Mouse (Mus musculus): ENCODE data around the gene Itgae. TPM values are rescaled to one million over a fixed set of nuclear protein-coding genes. Genes with fewer than 3 reads are reported as not detected.

Gene Itgae
- polyA plus RNA-seq, 1 experiment from 2014 or later, result 0.14 TPM

DNA sequence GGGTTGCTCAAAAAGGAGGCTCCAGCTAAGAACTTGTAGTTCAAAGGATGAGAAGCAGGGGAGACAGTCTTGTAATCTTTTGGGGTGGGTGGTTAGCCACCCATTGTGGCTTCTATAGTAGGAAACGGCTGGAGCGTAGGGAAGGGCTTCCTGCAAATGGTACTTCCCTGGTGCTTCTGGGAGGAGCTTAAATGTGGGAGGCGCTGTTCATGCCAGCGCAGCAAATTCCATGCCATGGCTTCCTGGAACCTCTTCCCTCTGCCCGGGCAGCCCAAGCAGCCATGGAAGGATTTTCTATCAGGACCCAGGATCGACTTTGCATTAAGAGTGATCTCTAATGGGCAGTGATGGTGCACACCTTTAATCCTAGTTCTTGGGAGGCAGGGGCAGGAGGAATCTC is 78.2 kb downstream of the Itgae start:
- DNase-seq (ENCODE audit: low spot score) (no peak), ATAC-seq (replicated peaks; ENCODE audit: low FRiP score, low read depth) (no peak)
- no peak overlapping the region for H3K9ac ChIP-seq (ENCODE audit: low read depth, low read length)
- H3K27me3 ChIP-seq (ENCODE audit: insufficient read depth, low read length), result no peaks in the 10 kb centered on the region
- 0 out of 2 replicates have a peak, but pooled peaks cover 4% of the 10 kb centered on the region for H3K4me1 ChIP-seq (replicated peaks; ENCODE audit: insufficient read depth, low read length)
- TF ChIP-seq CTCF (IDR thresholded peaks at IDR 0.05; ENCODE audit: low read depth), result no peak
- H3K4me2 ChIP-seq (ENCODE audit: low read length), result no peak overlapping the region
- H3K27ac ChIP-seq, result no peak overlapping the region
- no peaks in the 10 kb centered on the region for H3K9me3 ChIP-seq (replicated peaks; ENCODE audit: low read length)
- WGBS, result 76% methylated on average over 6 of the region's 6 CpGs
- no peaks in the 10 kb centered on the region for H3K36me3 ChIP-seq (ENCODE audit: insufficient read depth, low read length)
- H3K4me3 ChIP-seq (replicated peaks; ENCODE audit: low read depth, low read length), result no peak overlapping the region

DNA sequence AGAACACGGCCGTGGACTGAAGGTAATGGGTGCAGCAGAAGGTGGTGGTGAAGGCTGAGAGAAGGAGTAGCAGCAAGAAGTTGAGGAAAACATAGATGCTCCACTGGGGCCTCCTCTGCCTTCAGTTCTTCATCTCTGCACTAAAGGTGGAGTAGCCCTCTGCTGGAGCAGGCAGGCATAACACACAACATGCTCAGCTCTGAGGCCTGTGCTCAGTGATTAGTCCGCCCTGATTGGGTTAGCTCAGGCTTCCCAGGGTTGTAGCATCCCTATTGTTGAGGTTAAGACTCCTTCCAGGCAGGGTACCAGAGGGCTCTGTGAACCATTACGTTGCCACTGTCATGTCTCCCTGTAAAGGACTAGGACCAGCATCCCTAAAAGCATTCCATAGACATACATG is 78.8 kb downstream of the Itgae start:
- no peaks in the 10 kb centered on the region for H3K9me3 ChIP-seq (replicated peaks; ENCODE audit: low read length)
- no peaks in the 10 kb centered on the region for H3K36me3 ChIP-seq (ENCODE audit: insufficient read depth, low read length)
- DNase-seq (ENCODE audit: low spot score) (peak; percentile 65), ATAC-seq (replicated peaks; ENCODE audit: low FRiP score, low read depth) (peak; percentile 37; the same call in 1 of the 2 replicates)
- no peak overlapping the region for H3K9ac ChIP-seq (ENCODE audit: low read depth, low read length)
- H3K27ac ChIP-seq, result no peak overlapping the region
- H3K4me2 ChIP-seq (ENCODE audit: low read length), result no peak overlapping the region
- H3K27me3 ChIP-seq (ENCODE audit: insufficient read depth, low read length), result no peaks in the 10 kb centered on the region
- no peak overlapping the region for H3K4me3 ChIP-seq (replicated peaks; ENCODE audit: low read depth, low read length)
- TF ChIP-seq CTCF (IDR thresholded peaks at IDR 0.05; ENCODE audit: low read depth), result peak; percentile 75
- H3K4me1 ChIP-seq (replicated peaks; ENCODE audit: insufficient read depth, low read length), result 0 out of 2 replicates have a peak, but pooled peaks cover 4% of the 10 kb centered on the region
- 56% methylated on average over 4 of the region's 4 CpGs for WGBS

DNA sequence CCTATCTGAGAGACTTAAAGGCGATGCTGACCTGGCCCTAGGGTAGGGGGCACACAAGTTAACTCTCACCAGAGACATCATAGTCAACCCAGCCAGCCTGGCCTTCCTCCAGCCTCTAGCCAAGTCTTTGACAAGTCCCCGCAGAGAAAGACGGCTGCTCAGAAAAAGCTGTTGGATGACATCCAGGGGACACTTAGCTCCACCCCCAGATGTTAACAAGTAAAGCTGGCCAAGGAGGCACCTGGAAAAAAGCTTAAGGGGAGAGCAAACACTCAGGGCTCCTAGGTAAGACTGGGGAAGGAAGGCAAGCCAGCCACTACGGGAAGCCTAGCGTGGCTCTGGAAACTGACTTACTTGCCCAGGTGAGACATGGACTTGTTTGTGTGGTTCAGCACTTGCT is 81.8 kb downstream of the Itgae start:
- Histone ChIP-seq H3K4me1 (replicated peaks; ENCODE audit: insufficient read depth, low read length) (peaks cover 9% of the 10 kb centered on the region; the same call in 1 of the 2 replicates), H3K27me3 (ENCODE audit: insufficient read depth, low read length) (no peaks in the 10 kb centered on the region), H3K4me2 (ENCODE audit: low read length) (no peak overlapping the region), H3K36me3 (ENCODE audit: insufficient read depth, low read length) (peaks cover 3% of the 10 kb centered on the region; the same call in 1 of the 2 replicates), H3K9ac (ENCODE audit: low read depth, low read length) (no peak overlapping the region), H3K4me3 (replicated peaks; ENCODE audit: low read depth, low read length) (no peak overlapping the region), H3K9me3 (replicated peaks; ENCODE audit: low read length) (no peaks in the 10 kb centered on the region), H3K27ac (0 out of 2 replicates have a peak overlapping the region, but pooled peaks have one; percentile 20)
- WGBS, result 43% methylated on average over 5 of the region's 5 CpGs
- DNase-seq (ENCODE audit: low spot score) (peak; percentile 23), ATAC-seq (replicated peaks; ENCODE audit: low FRiP score, low read depth) (no peak)
- TF ChIP-seq CTCF (IDR thresholded peaks at IDR 0.05; ENCODE audit: low read depth), result no peak

DNA sequence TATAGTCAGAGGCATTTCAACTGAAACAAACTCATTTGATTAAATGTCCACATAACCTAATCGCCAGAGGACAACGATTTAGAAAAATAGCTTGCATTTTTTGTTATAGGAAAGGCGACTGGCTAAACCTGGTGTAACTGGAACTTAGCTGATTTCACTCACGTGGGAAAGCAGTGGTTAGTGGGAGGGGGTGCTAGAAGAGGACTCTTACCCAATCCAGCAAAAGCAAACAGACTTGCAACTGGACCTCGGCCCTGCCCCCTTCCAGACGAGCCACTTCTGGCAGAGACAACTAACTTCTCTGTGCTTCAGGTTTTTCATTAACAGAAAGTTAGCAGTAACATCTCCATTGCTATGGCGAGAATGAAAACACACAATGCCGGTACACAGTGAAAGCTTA is 85.2 kb downstream of the Itgae start:
- Histone ChIP-seq H3K27ac (peak overlapping the region; percentile 98), H3K4me2 (ENCODE audit: low read length) (peak overlapping the region; percentile 79), H3K36me3 (ENCODE audit: insufficient read depth, low read length) (peaks cover 3% of the 10 kb centered on the region; the same call in 1 of the 2 replicates), H3K9me3 (replicated peaks; ENCODE audit: low read length) (no peaks in the 10 kb centered on the region), H3K9ac (ENCODE audit: low read depth, low read length) (peak overlapping the region; percentile 95; the same call in 1 of the 2 replicates), H3K4me1 (replicated peaks; ENCODE audit: insufficient read depth, low read length) (peaks cover 14% of the 10 kb centered on the region), H3K27me3 (ENCODE audit: insufficient read depth, low read length) (no peaks in the 10 kb centered on the region), H3K4me3 (replicated peaks; ENCODE audit: low read depth, low read length) (peak overlapping the region; percentile 98)
- peak; percentile 22; the same call in 1 of the 2 replicates for ATAC-seq (replicated peaks; ENCODE audit: low FRiP score, low read depth)
- DNase-seq (ENCODE audit: low spot score), result peak; percentile 72
- TF ChIP-seq CTCF (IDR thresholded peaks at IDR 0.05; ENCODE audit: low read depth), result no peak
- 27% methylated on average over 8 of the region's 8 CpGs for WGBS

DNA sequence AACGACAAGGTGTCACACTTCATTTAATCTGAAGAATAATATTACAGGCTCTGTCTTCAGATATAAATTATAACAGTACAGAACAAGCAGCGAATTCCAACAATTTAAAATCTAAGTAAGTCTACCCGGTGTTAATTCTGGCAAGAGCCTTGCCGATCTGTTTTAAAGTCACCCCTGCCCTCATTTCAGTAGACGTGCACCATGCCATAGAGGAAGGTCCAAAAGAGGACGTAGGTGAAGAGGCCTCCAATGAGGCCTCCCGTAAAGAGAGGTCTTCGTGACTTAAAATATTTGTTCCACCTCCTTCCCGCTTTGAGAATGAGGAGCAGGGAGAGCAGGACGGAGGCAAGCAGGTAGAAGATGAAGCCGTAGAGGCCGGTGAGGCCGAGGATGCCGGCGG is 85.8 kb downstream of the Itgae start:
- 1% methylated on average over 15 of the region's 15 CpGs for WGBS
- Histone ChIP-seq H3K27me3 (ENCODE audit: insufficient read depth, low read length) (no peaks in the 10 kb centered on the region), H3K4me1 (replicated peaks; ENCODE audit: insufficient read depth, low read length) (peaks cover 14% of the 10 kb centered on the region), H3K36me3 (ENCODE audit: insufficient read depth, low read length) (peaks cover 3% of the 10 kb centered on the region; the same call in 1 of the 2 replicates), H3K9me3 (replicated peaks; ENCODE audit: low read length) (no peaks in the 10 kb centered on the region), H3K27ac (peak overlapping the region; percentile 98), H3K4me3 (replicated peaks; ENCODE audit: low read depth, low read length) (peak overlapping the region; percentile 98), H3K9ac (ENCODE audit: low read depth, low read length) (peak overlapping the region; percentile 95), H3K4me2 (ENCODE audit: low read length) (peak overlapping the region; percentile 79)
- TF ChIP-seq CTCF (IDR thresholded peaks at IDR 0.05; ENCODE audit: low read depth), result no peak
- ATAC-seq (replicated peaks; ENCODE audit: low FRiP score, low read depth), result no peak
- peak; percentile 17 for DNase-seq (ENCODE audit: low spot score)

DNA sequence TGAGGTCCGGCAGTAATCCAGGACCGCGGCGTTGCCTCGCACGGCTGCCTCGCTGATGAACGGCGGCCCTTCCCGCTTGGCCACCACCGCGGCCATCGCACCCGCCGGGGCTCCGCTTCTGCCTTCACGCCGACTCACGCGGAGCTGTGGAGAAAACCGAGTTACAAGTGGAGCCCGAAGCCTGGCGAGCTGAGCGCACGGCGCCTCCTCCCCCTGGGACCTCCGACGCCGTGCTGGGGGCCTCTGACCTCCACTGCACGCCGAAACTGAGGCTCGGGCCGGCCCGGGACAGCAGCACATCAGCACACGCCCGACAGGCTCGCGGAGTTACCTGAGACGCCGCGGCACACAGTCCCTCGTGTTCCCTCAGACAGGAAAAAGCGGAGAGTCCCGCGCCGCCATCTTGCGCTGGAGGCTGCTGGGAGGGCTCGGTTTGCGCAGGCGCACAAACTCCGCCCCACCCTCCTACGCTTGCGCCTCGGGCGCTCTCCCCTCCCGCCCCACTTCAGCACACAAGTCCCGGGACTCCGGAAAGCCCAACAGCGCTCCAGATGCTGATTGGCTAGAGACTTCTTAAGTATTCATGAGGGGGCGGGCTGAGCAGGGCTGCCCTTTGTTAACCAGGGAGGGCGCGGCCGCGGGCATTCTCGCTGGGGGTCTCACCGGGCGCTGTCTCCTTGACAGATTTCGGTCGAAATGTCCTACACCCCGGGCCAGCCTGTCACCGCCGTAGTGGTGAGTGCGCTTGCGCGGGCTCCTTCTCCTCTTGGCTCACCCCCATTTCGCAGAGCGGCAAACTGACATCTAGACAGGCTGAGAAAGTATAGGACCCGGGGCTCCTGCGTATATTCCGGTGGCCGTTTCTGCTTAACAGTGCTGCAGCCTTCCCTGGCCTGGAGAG is 86.5 kb downstream of the Itgae start, which contains the start of the genes Emc6 and Tax1bp3:
Gene Emc6 (minus strand): TSS at position 430 of the 901 bp plus-strand sequence.
Gene Tax1bp3 (plus strand): TSS at position 476 of the 901 bp plus-strand sequence.
- WGBS, result under 1% methylated on average over 79 of the region's 81 CpGs
- peak within 1 kb of the TSS; percentile 95 for H3K9ac ChIP-seq (ENCODE audit: low read depth, low read length)

More for the DNA sequence above, 86.5 kb downstream of the Itgae start, which contains the start of the genes Emc6 and Tax1bp3:
- H3K36me3 ChIP-seq (ENCODE audit: insufficient read depth, low read length), result peaks cover 3% of the 10 kb centered on the region; the same call in 1 of the 2 replicates
- DNase-seq (ENCODE audit: low spot score), result peak; percentile 99
- ATAC-seq (replicated peaks; ENCODE audit: low FRiP score, low read depth), result peak; percentile 96
- H3K4me3 ChIP-seq (replicated peaks; ENCODE audit: low read depth, low read length), result peak within 1 kb of the TSS; percentile 98
- peak within 1 kb of the TSS; percentile 98 for H3K27ac ChIP-seq
- H3K27me3 ChIP-seq (ENCODE audit: insufficient read depth, low read length), result no peaks in the 10 kb centered on the region
- H3K4me1 ChIP-seq (replicated peaks; ENCODE audit: insufficient read depth, low read length), result peaks cover 14% of the 10 kb centered on the region
- 0 out of 2 replicates have a peak, but pooled peaks have one; percentile 2 for TF ChIP-seq CTCF (IDR thresholded peaks at IDR 0.05; ENCODE audit: low read depth)
- peak within 1 kb of the TSS; percentile 79 for H3K4me2 ChIP-seq (ENCODE audit: low read length)
- no peaks in the 10 kb centered on the region for H3K9me3 ChIP-seq (replicated peaks; ENCODE audit: low read length)
